Mouse (Mus musculus) limb, embryonic 12.5 days (tissue): ENCODE data around the gene Lonrf2. TPM values are rescaled to one million over a fixed set of nuclear protein-coding genes. Genes with fewer than 3 reads are reported as not detected.

Source experiments
- ATAC-seq: fragments of 200-750 bp; cut with Nextera tagmentation; 2 replicates; pipeline ENCODE4 v1.8.0; 2017; ENCODE audit warnings: low read depth, moderate TSS enrichment; ENCODE audit not compliant: insufficient number of reproducible peaks, insufficient read depth, low FRiP score, low TSS enrichment
- H3K27ac ChIP-seq: fragments of 300-500 bp; sonication (generic); 2 replicates; pipeline ENCODE4 v1.5.1; 2016; ENCODE audit warnings: mild to moderate bottlenecking, moderate library complexity
- H3K27me3 ChIP-seq: fragments of 300-500 bp; sonication (generic); 2 replicates; pipeline ENCODE4 v1.6.1; 2016; ENCODE audit warnings: mild to moderate bottlenecking, moderate library complexity
- H3K36me3 ChIP-seq: fragments of 300-500 bp; sonication (generic); 2 replicates; pipeline ENCODE4 v1.6.1; 2016; ENCODE audit warnings: mild to moderate bottlenecking, moderate library complexity
- H3K4me1 ChIP-seq: fragments of 300-500 bp; sonication (generic); replicated peaks from 2 replicates; pipeline ENCODE4 v1.6.1; 2016
- H3K4me2 ChIP-seq: fragments of 300-500 bp; sonication (generic); 2 replicates; pipeline ENCODE4 v1.6.1; 2016; ENCODE audit warnings: mild to moderate bottlenecking, moderate library complexity
- H3K4me3 ChIP-seq: fragments of 300-500 bp; sonication (generic); replicated peaks from 2 replicates; pipeline ENCODE4 v1.5.1; 2016; ENCODE audit warnings: mild to moderate bottlenecking
- H3K9ac ChIP-seq: fragments of 300-500 bp; sonication (generic); replicated peaks from 2 replicates; pipeline ENCODE4 v1.6.1; 2016; ENCODE audit warnings: mild to moderate bottlenecking, moderate library complexity
- H3K9me3 ChIP-seq: fragments of 300-500 bp; sonication (generic); 2 replicates; pipeline ENCODE4 v1.6.1; 2016; ENCODE audit warnings: mild to moderate bottlenecking, moderate library complexity
- WGBS: fragments of 180-500 bp; shearing (Covaris S2); methylation state at CpG from one replicate; pipeline ENCODE4 v1.1.7; 2016; 5-methylcytosine and 5-hydroxymethylcytosine counted together
- polyA plus RNA-seq: library from polyadenylated mRNA; unstranded; fragments of >200 nt; fragmentation: Nextera tagmentation; extraction: Ambion mirVana; gene quantifications from 2 replicates; pipeline ENCODE4 v1.2.1, GENCODE M21; 2016

Lonrf2 gene
- 0.81 and 0.84 TPM in 2 replicates for polyA plus RNA-seq

DNA sequence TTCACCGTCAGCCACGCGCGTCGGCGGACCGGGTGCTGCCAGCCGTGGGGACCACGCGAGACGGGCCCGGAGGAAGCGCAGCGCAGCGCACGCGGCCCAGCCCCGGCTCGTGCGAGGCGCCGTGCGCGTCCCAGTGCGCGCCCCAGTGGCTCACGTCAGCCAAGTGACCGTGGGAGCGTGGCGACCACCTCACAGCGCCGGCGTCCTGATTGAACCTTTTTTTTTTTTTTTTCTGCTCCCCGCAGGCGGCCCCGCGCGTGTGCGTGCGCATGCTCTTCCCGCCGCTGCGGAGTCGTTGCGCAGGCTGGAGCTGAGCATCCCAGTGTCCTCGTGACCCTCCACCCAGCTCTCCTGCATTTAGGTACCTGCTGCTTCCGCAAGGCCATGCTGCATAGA is at the start of gene Lonrf2:
Lonrf2 (minus strand) TSS at position 235 of the 396 bp plus-strand sequence.
- Histone ChIP-seq H3K9ac (peak within 1 kb of the TSS; percentile 71), H3K4me3 (peak within 1 kb of the TSS; percentile 70), H3K27me3 (peaks cover 59% of the 10 kb centered on the region), H3K4me2 (peak within 1 kb of the TSS; percentile 100), H3K4me1 (peaks cover 7% of the 10 kb centered on the region), H3K27ac (no peak within 1 kb of the TSS), H3K9me3 (no peaks in the 10 kb centered on the region), H3K36me3 (no peaks in the 10 kb centered on the region)
- ATAC-seq: peak; percentile 63; the same call in 1 of the 2 replicates
- 2% methylated on average over 47 of the region's 47 CpGs for WGBS

DNA sequence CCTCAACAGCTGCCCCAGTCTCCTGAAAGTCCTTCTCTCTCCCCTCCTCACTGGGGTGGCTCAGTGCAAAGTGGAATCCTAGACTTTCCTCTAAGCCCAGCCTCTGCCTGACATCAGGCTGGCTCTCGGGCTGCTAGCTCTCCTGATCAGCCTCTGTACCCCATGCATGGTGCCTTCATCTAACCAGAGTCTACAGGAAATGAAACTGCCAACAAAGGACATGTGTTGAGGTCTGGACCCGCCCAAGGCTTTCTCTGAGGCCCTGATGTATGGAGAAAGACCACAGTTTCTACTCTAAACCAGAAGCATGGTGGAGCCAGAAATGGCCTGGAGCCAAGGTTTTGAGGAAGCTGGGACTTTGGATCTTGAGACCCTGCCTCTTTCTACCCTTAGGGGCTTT is 49.4 kb upstream of the Lonrf2 start:
- whole genome bisulfite sequencing: 70% methylated on average over 2 of the region's 2 CpGs
- no peak overlapping the region for H3K9ac ChIP-seq
- H3K4me3 ChIP-seq: no peak overlapping the region
- H3K27ac ChIP-seq: no peak overlapping the region
- no peak overlapping the region for H3K4me2 ChIP-seq
- 0 out of 2 replicates have a peak, but pooled peaks cover 8% of the 10 kb centered on the region for H3K36me3 ChIP-seq
- H3K9me3 ChIP-seq: no peaks in the 10 kb centered on the region
- H3K4me1 ChIP-seq: no peaks in the 10 kb centered on the region; the same call in none of the 2 replicates
- ATAC-seq: no peak
- H3K27me3 ChIP-seq: no peaks in the 10 kb centered on the region

GRCm38 (mm10) chr1:38883766-38884165 is 47.3 kb upstream of the Lonrf2 start:
- Histone ChIP-seq H3K9ac (no peak overlapping the region), H3K27me3 (no peaks in the 10 kb centered on the region), H3K27ac (no peak overlapping the region), H3K4me3 (no peak overlapping the region), H3K4me1 (no peaks in the 10 kb centered on the region; the same call in none of the 2 replicates), H3K36me3 (0 out of 2 replicates have a peak, but pooled peaks cover 8% of the 10 kb centered on the region), H3K4me2 (no peak overlapping the region), H3K9me3 (no peaks in the 10 kb centered on the region; the same call in 1 of the 2 replicates)
- 86% methylated on average over 9 of the region's 9 CpGs for WGBS
- no peak for ATAC-seq

- Histone ChIP-seq H3K27me3 (no peaks in the 10 kb centered on the region), H3K27ac (no peak overlapping the region), H3K36me3 (0 out of 2 replicates have a peak, but pooled peaks cover 8% of the 10 kb centered on the region), H3K4me3 (no peak overlapping the region), H3K9me3 (no peaks in the 10 kb centered on the region; the same call in 1 of the 2 replicates), H3K4me1 (no peaks in the 10 kb centered on the region; the same call in none of the 2 replicates), H3K9ac (no peak overlapping the region), H3K4me2 (no peak overlapping the region)
- ATAC-seq: no peak
- WGBS: 80% methylated on average over 4 of the region's 4 CpGs
Measured at GRCm38 (mm10) chr1:38882746-38883145, 46.2 kb upstream of the Lonrf2 start.

- 0 out of 2 replicates have a peak, but pooled peaks cover 8% of the 10 kb centered on the region for H3K36me3 ChIP-seq
- no peaks in the 10 kb centered on the region; the same call in 1 of the 2 replicates for H3K9me3 ChIP-seq
- 80% methylated on average over 4 of the region's 4 CpGs for whole genome bisulfite sequencing
- H3K27ac ChIP-seq: no peak overlapping the region
- H3K9ac ChIP-seq: no peak overlapping the region
- H3K4me2 ChIP-seq: no peak overlapping the region
- no peak for ATAC-seq
- no peaks in the 10 kb centered on the region for H3K27me3 ChIP-seq
- H3K4me3 ChIP-seq: no peak overlapping the region
- H3K4me1 ChIP-seq: no peaks in the 10 kb centered on the region; the same call in 1 of the 2 replicates
Measured at GRCm38 (mm10) chr1:38881366-38881765, 44.9 kb upstream of the Lonrf2 start.

DNA sequence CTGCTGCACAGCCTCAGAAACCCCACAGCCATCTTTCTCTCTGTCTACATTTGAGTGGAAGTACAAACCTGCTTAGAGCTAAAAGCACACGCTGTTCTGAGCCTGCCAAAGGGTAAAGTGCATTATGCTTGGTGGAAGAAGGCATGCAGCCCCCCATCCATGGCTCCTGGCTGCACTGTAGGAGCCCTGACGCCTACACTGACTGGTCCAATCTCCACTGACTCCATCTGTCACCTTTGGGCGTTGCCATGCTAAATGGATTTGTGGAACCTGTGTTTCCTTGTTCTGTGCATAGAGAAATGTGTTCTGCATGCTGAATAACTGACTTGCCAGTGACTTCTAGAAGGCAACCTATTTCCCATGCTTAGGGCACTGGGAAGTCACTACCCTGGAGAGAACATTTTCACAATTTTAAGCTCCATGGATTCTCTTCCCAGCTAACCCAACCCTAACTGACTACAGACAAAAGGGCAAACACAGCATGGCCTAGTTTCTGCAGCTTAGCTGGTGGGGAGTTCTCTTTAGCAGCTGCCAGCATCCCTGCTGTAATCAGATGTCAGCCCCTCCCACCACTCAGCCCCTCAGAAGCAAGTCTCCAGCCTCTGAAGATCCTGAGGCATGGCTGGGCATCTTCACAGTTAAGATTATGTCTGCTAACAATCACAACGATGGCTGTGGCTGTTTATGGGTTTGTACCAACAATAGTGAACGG is 40.3 kb upstream of the Lonrf2 start:
- no peak overlapping the region for H3K4me3 ChIP-seq
- no peak overlapping the region for H3K27ac ChIP-seq
- WGBS: 63% methylated on average over 5 of the region's 5 CpGs
- H3K27me3 ChIP-seq: 0 out of 2 replicates have a peak, but pooled peaks cover 3% of the 10 kb centered on the region
- no peak for ATAC-seq
- H3K4me1 ChIP-seq: no peaks in the 10 kb centered on the region
- no peaks in the 10 kb centered on the region; the same call in 1 of the 2 replicates for H3K36me3 ChIP-seq
- H3K9ac ChIP-seq: no peak overlapping the region
- H3K9me3 ChIP-seq: no peaks in the 10 kb centered on the region; the same call in 1 of the 2 replicates
- no peak overlapping the region for H3K4me2 ChIP-seq

DNA sequence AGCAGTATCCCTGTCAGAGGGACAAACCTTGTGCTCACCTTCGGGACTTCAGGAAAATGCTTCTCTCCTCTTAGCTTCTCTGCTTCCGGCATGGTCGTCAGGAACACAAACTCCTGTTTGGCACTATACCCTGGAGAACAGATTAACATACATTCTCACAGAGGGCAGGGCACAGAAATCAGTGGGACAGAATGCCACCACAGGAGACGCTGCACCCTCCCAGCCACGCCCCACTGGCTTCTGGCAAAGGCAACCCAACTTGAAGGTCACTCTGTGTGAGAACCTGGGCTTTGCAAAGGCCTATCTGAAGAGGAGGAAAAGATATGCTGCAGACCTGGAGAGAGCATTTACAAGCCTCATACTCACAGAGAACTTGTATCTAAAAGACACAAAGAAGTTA is 37.4 kb upstream of the Lonrf2 start:
- ATAC-seq: no peak
- H3K4me1 ChIP-seq: no peaks in the 10 kb centered on the region
- 0 out of 2 replicates have a peak, but pooled peaks cover 3% of the 10 kb centered on the region for H3K27me3 ChIP-seq
- 87% methylated on average over 5 of the region's 5 CpGs for WGBS
- no peak overlapping the region for H3K9ac ChIP-seq
- no peak overlapping the region for H3K4me3 ChIP-seq
- no peaks in the 10 kb centered on the region; the same call in 1 of the 2 replicates for H3K36me3 ChIP-seq
- no peaks in the 10 kb centered on the region; the same call in 1 of the 2 replicates for H3K9me3 ChIP-seq
- no peak overlapping the region for H3K27ac ChIP-seq
- no peak overlapping the region for H3K4me2 ChIP-seq

DNA sequence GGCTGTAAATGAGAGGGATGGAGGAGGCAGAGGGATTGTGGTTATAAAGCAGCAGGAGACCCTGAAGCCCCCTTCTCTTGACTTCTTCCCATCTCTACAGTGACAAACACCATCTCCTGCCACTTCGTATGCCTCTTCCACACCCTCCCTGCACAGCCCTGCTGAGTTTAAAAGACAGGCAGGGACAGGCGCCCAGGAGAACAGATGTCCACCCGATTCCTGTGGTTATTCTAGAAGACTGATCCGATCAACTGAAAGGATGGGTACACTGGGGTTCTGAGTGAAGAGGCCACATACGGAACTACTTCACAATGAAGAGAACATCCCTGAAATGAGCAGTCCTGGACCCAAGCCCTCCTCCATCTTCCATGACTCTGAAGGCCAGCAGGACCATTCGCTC is 35.3 kb upstream of the Lonrf2 start:
- 78% methylated on average over 6 of the region's 6 CpGs for WGBS

DNA sequence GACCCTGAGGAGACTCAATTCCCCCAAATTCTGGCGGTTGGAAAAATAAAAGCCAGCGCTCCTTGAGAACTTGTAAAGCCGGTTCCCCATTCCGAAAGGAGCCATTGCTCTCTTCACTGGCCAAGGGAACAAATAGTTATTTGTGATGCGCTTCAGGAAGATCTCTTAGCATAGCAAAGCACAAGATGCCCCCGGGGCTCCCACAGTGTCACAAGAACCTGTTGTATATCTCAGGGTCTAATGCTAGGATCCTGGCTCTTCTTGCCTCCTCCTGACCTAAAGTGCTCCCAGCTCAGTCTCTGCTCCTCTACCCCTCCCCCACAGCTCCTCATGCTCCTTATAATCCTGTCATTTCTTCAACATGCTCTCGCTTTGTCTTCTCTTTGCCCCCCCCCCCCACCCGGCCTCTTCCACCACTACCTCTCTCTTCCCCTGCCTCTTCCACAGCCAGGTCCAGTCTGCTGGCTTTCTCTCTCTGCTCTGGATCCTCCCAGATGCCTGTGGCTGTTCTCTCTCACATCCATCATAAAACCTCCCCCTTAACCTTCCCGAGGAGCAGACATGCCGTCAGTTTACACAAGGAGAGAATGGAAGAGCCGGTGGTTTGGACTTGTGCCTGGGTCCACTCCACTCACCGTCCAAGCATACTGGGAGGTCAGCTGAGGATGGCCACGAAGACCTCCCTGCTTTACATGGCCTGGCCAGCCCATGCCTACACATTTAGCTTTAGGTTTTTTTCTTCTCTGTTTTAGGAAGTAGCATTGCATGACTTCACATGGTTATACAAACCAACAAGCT is 33.1 kb upstream of the Lonrf2 start:
- Histone ChIP-seq H3K4me3 (no peak overlapping the region), H3K9ac (no peak overlapping the region), H3K9me3 (no peaks in the 10 kb centered on the region), H3K4me2 (no peak overlapping the region), H3K27me3 (peaks cover 3% of the 10 kb centered on the region; the same call in 1 of the 2 replicates), H3K27ac (no peak overlapping the region), H3K36me3 (peaks cover 11% of the 10 kb centered on the region; the same call in 1 of the 2 replicates), H3K4me1 (peaks cover 5% of the 10 kb centered on the region; the same call in 1 of the 2 replicates)
- ATAC-seq: no peak
- WGBS: 59% methylated on average over 13 of the region's 13 CpGs

More for the DNA sequence above, 35.3 kb upstream of the Lonrf2 start:
- ATAC-seq: no peak
- H3K4me2 ChIP-seq: no peak overlapping the region
- no peak overlapping the region for H3K9ac ChIP-seq
- no peak overlapping the region for H3K4me3 ChIP-seq
- peaks cover 11% of the 10 kb centered on the region; the same call in 1 of the 2 replicates for H3K36me3 ChIP-seq
- no peaks in the 10 kb centered on the region for H3K9me3 ChIP-seq
- H3K4me1 ChIP-seq: no peaks in the 10 kb centered on the region
- H3K27ac ChIP-seq: no peak overlapping the region
- H3K27me3 ChIP-seq: peaks cover 3% of the 10 kb centered on the region; the same call in 1 of the 2 replicates

GRCm38 (mm10) chr1:38866242-38866641 is 29.7 kb upstream of the Lonrf2 start:
- H3K4me3 ChIP-seq: no peak overlapping the region

More at GRCm38 (mm10) chr1:38866242-38866641, 29.7 kb upstream of the Lonrf2 start:
- Histone ChIP-seq H3K9ac (no peak overlapping the region), H3K9me3 (no peaks in the 10 kb centered on the region), H3K36me3 (peaks cover 11% of the 10 kb centered on the region; the same call in 1 of the 2 replicates), H3K27me3 (no peaks in the 10 kb centered on the region; the same call in 1 of the 2 replicates), H3K4me2 (no peak overlapping the region), H3K4me1 (peaks cover 5% of the 10 kb centered on the region; the same call in 1 of the 2 replicates), H3K27ac (peak overlapping the region; percentile 35; the same call in 1 of the 2 replicates)
- 34% methylated on average over 5 of the region's 5 CpGs for WGBS
- peak; percentile 52; the same call in 1 of the 2 replicates for ATAC-seq
